Mouse (Mus musculus): Measurements from ENCODE around the gene Rpn1. TPM values are rescaled to one million over a fixed set of nuclear protein-coding genes. Genes with fewer than 3 reads are reported as not detected.

Rpn1 gene
- total and polyA plus RNA-seq, 3 experiments: 67.7 to 114 (median 107) TPM

DNA sequence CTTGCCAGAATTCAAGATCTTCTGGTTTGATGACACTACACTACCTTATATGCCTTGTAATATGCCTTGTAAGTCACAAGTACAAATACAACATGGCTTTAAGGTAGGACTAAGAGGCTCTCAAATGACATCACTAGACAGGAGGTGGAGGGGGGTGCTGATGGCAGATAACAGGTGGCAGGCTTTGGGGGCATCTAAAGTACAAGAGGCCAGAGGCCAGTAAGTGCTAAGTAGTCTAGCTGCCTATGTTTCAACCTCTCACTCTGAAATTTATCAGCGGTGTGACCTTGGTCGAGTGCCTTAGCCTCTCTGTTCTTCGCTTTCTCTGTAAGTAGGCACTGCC lies 40.1 kb upstream of the Rpn1 start:
- peak overlapping the region; percentile 98 for H3K9ac ChIP-seq (ENCODE audit: low read depth, low read length)
- peaks cover 22% of the 10 kb centered on the region for H3K36me3 ChIP-seq (ENCODE audit: control insufficient read depth, insufficient read depth, low read length)
- H3K79me2 ChIP-seq (replicated peaks; ENCODE audit: control insufficient read depth, insufficient read depth, low read length): peaks cover 6% of the 10 kb centered on the region
- 1% methylated on average over 3 of the region's 3 CpGs for WGBS
- intact Hi-C loops (cut with DNase I): loop anchor here (2.0 kb wide), 1 partner anchor 31 kb away; no protein-coding TSS in a partner anchor
- H3K27me3 ChIP-seq (ENCODE audit: control insufficient read depth, insufficient read depth, low read length): no peaks in the 10 kb centered on the region
- H3K4me1 ChIP-seq (ENCODE audit: control insufficient read depth, insufficient read depth, low read length): peaks cover 15% of the 10 kb centered on the region
- peak overlapping the region; percentile 83 for H3K4me3 ChIP-seq
- TF ChIP-seq EP300 (IDR thresholded peaks at IDR 0.05; ENCODE audit: insufficient read depth, low read depth, low read length) (no peak), CTCF (IDR thresholded peaks at IDR 0.05) (no peak), POLR2A (IDR thresholded peaks at IDR 0.05; ENCODE audit: insufficient read depth, low read depth, low read length) (no peak)
- H3K27ac ChIP-seq: peak overlapping the region; percentile 94
- DNase-seq: no peak

DNA sequence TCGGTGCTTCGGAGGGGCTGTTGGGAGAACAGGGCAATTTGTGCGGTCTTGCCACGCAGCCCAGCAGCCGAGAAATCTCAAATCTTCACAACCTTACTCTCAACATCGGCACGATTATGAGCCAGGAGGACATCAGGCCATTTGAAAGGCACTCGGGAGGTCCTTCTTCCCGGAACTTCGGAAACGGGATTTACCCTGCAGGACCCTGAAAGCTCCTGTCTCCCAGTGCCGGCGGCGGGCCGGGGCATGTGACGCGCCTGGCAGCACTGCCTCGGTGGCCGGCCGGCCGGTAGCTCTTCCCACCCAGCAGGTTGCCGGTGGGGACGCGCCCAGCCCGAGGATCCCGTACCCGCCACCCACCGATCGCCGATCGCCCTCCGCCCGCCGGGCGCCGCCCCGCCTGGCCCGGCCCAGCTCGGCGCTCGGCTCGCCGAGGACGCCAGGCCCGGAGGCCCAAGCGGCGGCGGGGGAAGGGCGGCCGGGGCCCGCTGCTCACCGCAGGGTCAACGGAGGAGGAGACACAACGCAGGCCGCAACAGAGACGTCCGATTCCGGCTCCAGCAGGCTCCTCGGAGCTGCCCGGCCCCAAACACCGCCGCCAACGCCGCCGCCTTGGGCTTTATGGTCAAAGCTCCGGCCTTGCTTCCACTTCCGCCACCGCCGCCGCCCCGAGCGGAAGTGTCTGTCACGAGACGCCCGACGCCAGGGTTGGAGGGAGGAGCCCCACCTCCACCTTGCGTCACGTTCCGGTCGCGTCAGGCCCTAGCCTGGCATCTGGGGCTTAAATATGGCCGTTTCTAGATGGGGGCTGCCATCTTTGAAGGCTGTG lies 39.5 kb upstream of the Rpn1 start, which contains the start of gene Rab7:
Gene Rab7, minus strand, starts transcription at position 694 of the 829 bp plus-strand sequence.
- peak; percentile 96 to 97 for DNase-seq
- H3K4me3 ChIP-seq: peak within 1 kb of the TSS; percentile 83
- intact Hi-C loops (cut with DNase I): loop anchor here (2.0 kb wide), 1 partner anchor 30 kb away; no protein-coding TSS in a partner anchor
- no peaks in the 10 kb centered on the region for H3K27me3 ChIP-seq (ENCODE audit: control insufficient read depth, insufficient read depth, low read length)
- H3K79me2 ChIP-seq (replicated peaks; ENCODE audit: control insufficient read depth, insufficient read depth, low read length): peaks cover 5% of the 10 kb centered on the region
- peaks cover 18% of the 10 kb centered on the region for H3K36me3 ChIP-seq (ENCODE audit: control insufficient read depth, insufficient read depth, low read length)
- under 1% methylated on average over 82 of the region's 82 CpGs for WGBS
- H3K27ac ChIP-seq: peak within 1 kb of the TSS; percentile 94
- TF ChIP-seq CTCF (IDR thresholded peaks at IDR 0.05) (no peak), POLR2A (IDR thresholded peaks at IDR 0.05; ENCODE audit: insufficient read depth, low read depth, low read length) (peak; percentile 79), EP300 (IDR thresholded peaks at IDR 0.05; ENCODE audit: insufficient read depth, low read depth, low read length) (peak; percentile 91)
- H3K4me1 ChIP-seq (ENCODE audit: control insufficient read depth, insufficient read depth, low read length): peaks cover 13% of the 10 kb centered on the region
- peak within 1 kb of the TSS; percentile 98 for H3K9ac ChIP-seq (ENCODE audit: low read depth, low read length)

DNA sequence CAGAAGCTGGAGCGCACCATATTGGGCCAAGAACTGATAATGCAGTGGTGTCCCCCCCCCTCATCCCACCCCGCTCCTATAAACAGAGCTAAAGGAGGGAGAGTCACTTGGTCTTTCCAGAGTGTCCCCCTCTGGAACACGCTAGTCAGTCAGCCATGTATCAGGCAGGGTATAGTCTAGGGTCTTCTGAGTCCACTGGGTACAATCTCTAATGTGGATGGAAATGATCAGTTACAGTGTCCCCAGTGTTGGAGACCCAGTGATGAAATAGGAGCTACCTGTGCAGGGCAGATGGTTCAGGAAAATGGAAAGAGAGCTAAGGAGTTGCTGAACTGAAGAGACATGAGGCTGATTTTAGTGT lies 38.9 kb upstream of the Rpn1 start:
- WGBS: 27% methylated on average over 3 of the region's 3 CpGs
- H3K4me1 ChIP-seq (ENCODE audit: control insufficient read depth, insufficient read depth, low read length): peaks cover 13% of the 10 kb centered on the region
- H3K27ac ChIP-seq: peak overlapping the region; percentile 52
- no peak for DNase-seq
- H3K36me3 ChIP-seq (ENCODE audit: control insufficient read depth, insufficient read depth, low read length): peaks cover 18% of the 10 kb centered on the region
- no peak overlapping the region for H3K9ac ChIP-seq (ENCODE audit: low read depth, low read length)
- no peaks in the 10 kb centered on the region for H3K27me3 ChIP-seq (ENCODE audit: control insufficient read depth, insufficient read depth, low read length)
- H3K79me2 ChIP-seq (replicated peaks; ENCODE audit: control insufficient read depth, insufficient read depth, low read length): peaks cover 5% of the 10 kb centered on the region
- intact Hi-C loops (cut with DNase I): loop anchor here (2.0 kb wide), 1 partner anchor 29 kb away; no protein-coding TSS in a partner anchor
- H3K4me3 ChIP-seq: no peak overlapping the region
- no peak for TF ChIP-seq EP300 (IDR thresholded peaks at IDR 0.05; ENCODE audit: insufficient read depth, low read depth, low read length)
- TF ChIP-seq POLR2A (IDR thresholded peaks at IDR 0.05; ENCODE audit: insufficient read depth, low read depth, low read length): no peak
- no peak for TF ChIP-seq CTCF (IDR thresholded peaks at IDR 0.05)

DNA sequence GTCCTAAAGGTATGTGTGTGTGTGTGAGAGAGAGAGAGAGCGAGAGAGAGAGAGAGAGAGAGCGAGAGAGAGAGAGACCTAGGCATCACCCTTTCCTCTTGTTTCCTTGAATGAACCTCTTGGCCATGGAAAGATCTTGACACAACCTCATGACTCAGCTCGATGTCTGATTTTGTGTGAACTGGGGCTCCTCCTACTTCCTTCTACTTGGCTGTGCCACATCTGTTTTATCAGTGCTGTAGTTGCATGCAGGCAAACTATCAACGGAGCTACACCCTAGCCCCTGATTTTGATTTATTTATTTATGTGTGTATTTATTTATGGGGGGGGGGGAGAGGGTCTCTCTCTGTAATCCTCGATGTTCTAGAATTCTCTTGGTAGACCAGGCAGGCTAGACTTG lies 36.4 kb upstream of the Rpn1 start:
- H3K27me3 ChIP-seq (ENCODE audit: control insufficient read depth, insufficient read depth, low read length): no peaks in the 10 kb centered on the region
- peaks cover 6% of the 10 kb centered on the region for H3K36me3 ChIP-seq (ENCODE audit: control insufficient read depth, insufficient read depth, low read length)
- no peak for TF ChIP-seq EP300 (IDR thresholded peaks at IDR 0.05; ENCODE audit: insufficient read depth, low read depth, low read length)
- TF ChIP-seq CTCF (IDR thresholded peaks at IDR 0.05): no peak
- TF ChIP-seq POLR2A (IDR thresholded peaks at IDR 0.05; ENCODE audit: insufficient read depth, low read depth, low read length): no peak
- H3K4me3 ChIP-seq: no peak overlapping the region
- H3K4me1 ChIP-seq (ENCODE audit: control insufficient read depth, insufficient read depth, low read length): peaks cover 4% of the 10 kb centered on the region
- intact Hi-C loops (cut with DNase I): loop anchor here (2.0 kb wide), 1 partner anchor 13 kb away; no protein-coding TSS in a partner anchor
- no peak overlapping the region for H3K9ac ChIP-seq (ENCODE audit: low read depth, low read length)
- 57% methylated on average over 5 of the region's 5 CpGs for WGBS
- DNase-seq: no peak
- H3K79me2 ChIP-seq (replicated peaks; ENCODE audit: control insufficient read depth, insufficient read depth, low read length): peaks cover 1% of the 10 kb centered on the region; the same call in 1 of the 2 replicates
- no peak overlapping the region for H3K27ac ChIP-seq

DNA sequence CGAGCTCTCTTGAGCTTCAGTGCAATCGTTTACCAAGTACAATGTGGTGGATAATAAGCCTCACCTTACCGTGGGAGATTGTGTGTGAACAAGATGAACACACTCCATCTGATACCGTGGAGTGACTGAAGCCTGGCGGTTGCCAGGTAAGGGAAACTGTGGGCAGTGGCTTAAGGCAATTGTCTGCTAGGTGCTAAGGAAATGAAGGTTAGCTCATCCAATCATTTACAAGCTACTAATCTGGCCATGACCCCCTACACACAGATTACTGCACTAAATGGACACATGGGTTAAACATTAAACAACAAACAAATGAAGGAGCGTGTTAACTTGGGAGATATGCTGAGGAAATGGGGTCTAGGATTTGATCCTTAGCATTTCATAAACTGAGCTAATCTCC lies 35.3 kb upstream of the Rpn1 start:
- no peak for DNase-seq
- Histone ChIP-seq H3K27ac (no peak overlapping the region), H3K79me2 (replicated peaks; ENCODE audit: control insufficient read depth, insufficient read depth, low read length) (peaks cover 1% of the 10 kb centered on the region; the same call in 1 of the 2 replicates), H3K27me3 (ENCODE audit: control insufficient read depth, insufficient read depth, low read length) (no peaks in the 10 kb centered on the region), H3K36me3 (ENCODE audit: control insufficient read depth, insufficient read depth, low read length) (peaks cover under 1% of the 10 kb centered on the region; the same call in 1 of the 2 replicates), H3K4me1 (ENCODE audit: control insufficient read depth, insufficient read depth, low read length) (no peaks in the 10 kb centered on the region; the same call in 1 of the 2 replicates), H3K9ac (ENCODE audit: low read depth, low read length) (no peak overlapping the region), H3K4me3 (no peak overlapping the region)
- intact Hi-C loops (cut with DNase I): no loop called here
- WGBS: 73% methylated on average over 6 of the region's 6 CpGs
- TF ChIP-seq CTCF (IDR thresholded peaks at IDR 0.05) (no peak), EP300 (IDR thresholded peaks at IDR 0.05; ENCODE audit: insufficient read depth, low read depth, low read length) (no peak), POLR2A (IDR thresholded peaks at IDR 0.05; ENCODE audit: insufficient read depth, low read depth, low read length) (no peak)

DNA sequence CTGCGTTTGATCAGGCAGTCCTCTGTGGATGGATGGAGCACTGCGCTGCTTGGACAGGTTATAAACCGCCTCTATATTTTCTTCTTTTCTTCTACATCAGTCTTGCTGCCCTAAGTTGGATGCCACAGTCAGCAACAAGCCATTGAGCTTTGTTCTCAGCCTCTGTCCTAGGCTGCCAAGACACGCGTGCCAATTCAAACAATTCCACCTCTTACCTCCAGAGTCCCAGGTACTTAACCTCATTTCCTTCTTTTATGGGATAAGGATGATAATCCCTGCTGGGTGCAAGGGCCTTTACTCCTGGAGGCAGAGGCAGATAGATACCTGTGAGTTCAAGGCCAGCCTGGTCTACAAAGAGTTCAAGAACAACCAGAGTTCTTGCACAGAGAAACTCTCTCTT lies 33.1 kb upstream of the Rpn1 start:
- no peak for DNase-seq
- H3K4me3 ChIP-seq: no peak overlapping the region
- no peak overlapping the region for H3K27ac ChIP-seq
- intact Hi-C loops (cut with DNase I): no loop called here
- H3K4me1 ChIP-seq (ENCODE audit: control insufficient read depth, insufficient read depth, low read length): no peaks in the 10 kb centered on the region; the same call in 1 of the 2 replicates
- H3K79me2 ChIP-seq (replicated peaks; ENCODE audit: control insufficient read depth, insufficient read depth, low read length): no peaks in the 10 kb centered on the region
- no peaks in the 10 kb centered on the region for H3K36me3 ChIP-seq (ENCODE audit: control insufficient read depth, insufficient read depth, low read length)
- WGBS: 89% methylated on average over 5 of the region's 5 CpGs
- TF ChIP-seq EP300 (IDR thresholded peaks at IDR 0.05; ENCODE audit: insufficient read depth, low read depth, low read length): no peak
- TF ChIP-seq CTCF (IDR thresholded peaks at IDR 0.05): no peak
- TF ChIP-seq POLR2A (IDR thresholded peaks at IDR 0.05; ENCODE audit: insufficient read depth, low read depth, low read length): no peak
- no peak overlapping the region for H3K9ac ChIP-seq (ENCODE audit: low read depth, low read length)
- no peaks in the 10 kb centered on the region for H3K27me3 ChIP-seq (ENCODE audit: control insufficient read depth, insufficient read depth, low read length)

All from heart, adult 2 months (tissue).